Mouse (Mus musculus): ENCODE measurements around the gene Depdc5.

DNA sequence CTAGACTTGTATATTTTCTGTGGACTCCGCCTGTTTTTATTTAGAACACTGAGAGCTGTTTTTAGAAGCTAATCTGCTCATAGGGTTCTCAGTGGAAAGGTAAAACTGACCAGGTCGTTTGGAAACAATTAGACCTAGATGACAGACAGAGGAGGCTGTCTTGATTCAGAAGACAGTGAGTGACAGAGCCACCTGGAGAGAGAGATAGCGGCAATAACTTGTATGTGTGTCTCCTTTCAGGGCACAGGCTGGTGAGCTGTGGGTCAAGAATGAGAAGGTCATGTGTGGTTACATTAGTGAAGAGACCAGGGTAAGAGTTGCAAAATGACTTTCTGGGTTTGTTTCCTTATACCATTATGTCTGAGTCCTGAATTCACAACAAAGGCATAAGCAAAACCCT lies 23.2 kb downstream of the Depdc5 start:
- TF ChIP-seq CTCF (IDR thresholded peaks at IDR 0.05; ENCODE audit: control insufficient read depth, insufficient read depth, insufficient replicate concordance, low read depth, low read length) (no peak), POLR2A (IDR thresholded peaks at IDR 0.05; ENCODE audit: control insufficient read depth, low read depth, low read length) (no peak)
